Mouse (Mus musculus) embryonic fibroblast, embryonic 13.5 days (primary cell): ENCODE measurements around the gene Atp2a2.

ENCODE experiments used
- CTCF ChIP-seq: IDR thresholded peaks from 2 replicates; pipeline ENCODE4 v1.5.1; 2011; ENCODE audit warnings: mild to moderate bottlenecking, control low read depth, low read length, moderate library complexity, borderline replicate concordance; ENCODE audit not compliant: insufficient read depth
- POLR2A ChIP-seq: IDR thresholded peaks from 2 replicates; pipeline ENCODE4 v1.6.1; 2011; ENCODE audit warnings: low read depth, mild to moderate bottlenecking, control low read depth, low read length, moderate library complexity

DNA sequence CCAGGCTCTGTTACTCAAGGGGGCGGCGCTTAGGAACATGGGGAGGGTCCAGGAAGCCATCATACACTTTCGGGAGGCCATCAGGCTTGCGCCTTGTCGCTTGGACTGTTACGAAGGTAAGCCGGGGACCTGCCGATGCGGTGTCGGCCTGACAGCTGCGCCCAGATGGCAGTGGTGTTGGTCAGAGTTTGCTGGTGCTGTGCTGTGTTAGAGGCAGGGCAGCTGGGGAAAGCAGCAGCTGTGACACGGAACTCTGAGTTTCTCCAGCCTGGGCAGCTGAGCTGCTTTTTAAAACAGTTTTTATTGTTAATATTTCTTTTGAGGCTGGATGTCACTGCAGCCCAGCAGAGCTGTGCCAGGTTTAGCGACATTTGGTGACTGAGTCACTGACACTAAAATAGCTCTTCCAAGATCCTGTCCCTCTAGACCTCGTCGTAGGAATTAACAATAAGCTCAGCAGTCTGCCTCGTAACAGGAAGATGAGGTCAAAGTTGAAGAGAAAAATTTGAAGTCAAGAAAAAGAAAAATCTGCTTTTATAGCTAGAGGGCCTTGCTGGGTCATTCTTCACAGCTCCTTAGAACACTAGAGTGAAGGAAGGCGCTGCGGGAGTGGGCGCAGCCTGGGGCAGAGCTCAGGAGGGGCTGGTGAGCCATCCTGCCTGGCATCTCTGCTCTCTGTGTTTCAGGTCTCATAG is 62.5 kb downstream of the Atp2a2 start:
- TF ChIP-seq CTCF, result no peak
- TF ChIP-seq POLR2A, result no peak
